Mouse (Mus musculus) granulocyte monocyte progenitor cell, adult 5-6 weeks (primary cell): ENCODE measurements around the gene Gm4305. TPM values are rescaled to one million over a fixed set of nuclear protein-coding genes. Genes with fewer than 3 reads are reported as not detected.
"Not testable (repeated sequence)": the region's sequence is repeated elsewhere in the genome, so short reads cannot be mapped to it uniquely, and the experiment has no call there.

Experiments used
- ATAC-seq: replicated peaks from 2 replicates; pipeline ENCODE4 v1.8.0; 2016; ENCODE audit warnings: mild to moderate bottlenecking, moderate TSS enrichment, inconsistent platforms; ENCODE audit not compliant: poor library complexity, severe bottlenecking
- total RNA-seq, 2 experiments: library from RNA; stranded (forward) in 1 of 2; stranded (reverse) in 1 of 2; fragments of 200-712, 200-1000 nt in 1 of 2; fragments of >200 nt in 1 of 2; fragmentation: Nextera tagmentation in 1 of 2; gene quantifications; 2 replicates each; pipeline ENCODE4 v1.2.3; 2014 to 2017

Gm4305 gene
- total RNA-seq (2014; fragmentation: Nextera tagmentation) (not detected in 2 replicates), total RNA-seq (2017) (not detected in 2 replicates)

- ATAC-seq = not testable (repeated sequence)
Measured at GRCm38 (mm10) chr10:100350793-100351192, at the start of gene Gm4305. Gene Gm4305, plus strand, starts transcription at chr10:100351093.

- not testable (repeated sequence) for ATAC-seq
Measured at GRCm38 (mm10) chr10:100335376-100335775, 15.5 kb upstream of the Gm4305 start, which contains the start of gene Gm4301. Gene Gm4301, plus strand, starts transcription at chr10:100335676.

- ATAC-seq = not testable (repeated sequence)
Measured at GRCm38 (mm10) chr10:100340536-100340935, 10.4 kb upstream of the Gm4305 start, which contains the start of gene Gm4302. Gene Gm4302, plus strand, starts transcription at chr10:100340836.

GRCm38 (mm10) chr10:100345672-100346071 is 5.2 kb upstream of the Gm4305 start, which contains the start of gene Gm4303:
Gene Gm4303, plus strand, starts transcription at chr10:100345972.
- not testable (repeated sequence) for ATAC-seq

- not testable (repeated sequence) for ATAC-seq
Measured at GRCm38 (mm10) chr10:100356841-100357240, 5.9 kb downstream of the Gm4305 start.

GRCm38 (mm10) chr10:100361038-100361437 is 10.1 kb downstream of the Gm4305 start, which contains the start of gene Gm4307:
Gene Gm4307, plus strand, starts transcription at chr10:100361338.
- not testable (repeated sequence) for ATAC-seq

- not testable (repeated sequence) for ATAC-seq
Measured at GRCm38 (mm10) chr10:100382460-100382859, 31.6 kb downstream of the Gm4305 start, which contains the start of gene Gm4312. Gene Gm4312, minus strand, starts transcription at chr10:100382560.

Other genes starting within 250 kb of the Gm4305 start
- gene Gm4301, start 15.4 kb upstream of the Gm4305 start, total RNA-seq (2014; fragmentation: Nextera tagmentation) = not detected in 2 replicates
- not detected in 2 replicates for gene Gm4301, start 15.4 kb upstream of the Gm4305 start, total RNA-seq (2017)
- not detected in 2 replicates for gene Gm4302, start 10.3 kb upstream of the Gm4305 start, total RNA-seq (2014; fragmentation: Nextera tagmentation)
- not detected in 2 replicates for gene Gm4302, start 10.3 kb upstream of the Gm4305 start, total RNA-seq (2017)
- not detected in 2 replicates for gene Gm4303, start 5.1 kb upstream of the Gm4305 start, total RNA-seq (2014; fragmentation: Nextera tagmentation)
- not detected in 2 replicates for gene Gm4303, start 5.1 kb upstream of the Gm4305 start, total RNA-seq (2017)
- not detected in 2 replicates for gene Gm4307, start 10.2 kb downstream of the Gm4305 start, total RNA-seq (2014; fragmentation: Nextera tagmentation)
- gene Gm4307, start 10.2 kb downstream of the Gm4305 start, total RNA-seq (2017) = not detected in 2 replicates
- gene Gm4312, start 31.5 kb downstream of the Gm4305 start, total RNA-seq (2014; fragmentation: Nextera tagmentation) = not detected in 2 replicates
- not detected in 2 replicates for gene Gm4312, start 31.5 kb downstream of the Gm4305 start, total RNA-seq (2017)
- 10.6 and 15.8 TPM in 2 replicates for gene Tmtc3, start 136.3 kb downstream of the Gm4305 start, total RNA-seq (2014; fragmentation: Nextera tagmentation)
- gene Tmtc3, start 136.3 kb downstream of the Gm4305 start, total RNA-seq (2017) = 7.8 and 8.0 TPM in 2 replicates
- 16.8 and 22.8 TPM in 2 replicates for gene Cep290, start 136.5 kb downstream of the Gm4305 start, total RNA-seq (2014; fragmentation: Nextera tagmentation)
- 12.6 and 22.3 TPM in 2 replicates for gene Cep290, start 136.5 kb downstream of the Gm4305 start, total RNA-seq (2017)
- gene 4930430F08Rik, start 239.3 kb downstream of the Gm4305 start, total RNA-seq (2014; fragmentation: Nextera tagmentation) = 8.7 and 9.5 TPM in 2 replicates
- 9.4 and 16.4 TPM in 2 replicates for gene 4930430F08Rik, start 239.3 kb downstream of the Gm4305 start, total RNA-seq (2017)
- not detected in 2 replicates for gene 1700017N19Rik, start 239.4 kb downstream of the Gm4305 start, total RNA-seq (2014; fragmentation: Nextera tagmentation)
- not detected in 2 replicates for gene 1700017N19Rik, start 239.4 kb downstream of the Gm4305 start, total RNA-seq (2017)